Mouse (Mus musculus) frontal cortex, postnatal 25 days (tissue): ENCODE data around the gene Gga2.

Experiments
- DNase-seq, 2 experiments: peaks; one replicate each; pipeline ENCODE4 v3.0.0; 2022; ENCODE audit warnings: low spot score in 2 of 2

Gene Gga2

DNA sequence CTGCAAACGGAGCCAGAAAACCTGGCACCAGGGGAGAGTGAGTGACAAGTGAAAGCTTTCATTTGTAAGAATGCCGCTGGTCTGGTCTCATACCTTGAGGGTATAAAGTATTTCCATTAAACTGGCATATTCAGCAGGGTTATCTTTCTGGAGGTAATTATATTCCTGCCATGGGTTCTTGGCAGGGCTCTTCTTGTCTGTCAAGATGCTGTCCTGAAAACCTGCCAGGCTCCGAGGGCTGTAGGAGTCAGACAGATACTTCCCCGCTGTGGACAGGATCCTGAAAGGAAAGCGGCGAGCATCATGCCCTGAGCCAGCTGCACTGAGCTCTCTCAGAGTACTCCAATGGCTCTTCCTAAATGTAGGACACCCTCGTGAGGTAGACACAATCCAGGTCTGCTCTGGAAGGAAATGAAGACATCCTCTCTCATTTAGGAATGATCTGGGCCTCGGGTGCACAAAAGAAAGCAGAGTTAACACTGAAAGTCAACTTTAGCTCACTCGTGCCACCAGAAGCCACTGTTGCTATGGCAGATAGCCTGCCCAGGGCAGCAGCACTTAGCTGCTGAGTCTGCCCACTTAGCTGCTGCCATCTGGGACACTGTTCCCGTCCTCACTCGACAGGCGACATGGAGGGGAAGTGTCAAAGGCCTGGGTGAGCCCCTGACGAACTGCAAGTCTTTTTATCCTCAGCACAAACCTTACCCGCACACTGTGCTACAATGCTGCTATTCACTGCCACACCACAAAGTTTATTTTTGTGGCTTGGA is 84.0 kb downstream of the Gga2 start:
- no peak for DNase-seq
